Mouse (Mus musculus) kidney, adult 9 months (tissue): ENCODE measurements around the gene Gm19684.
"Not testable (repeated sequence)": the region's sequence is repeated elsewhere in the genome, so short reads cannot be mapped to it uniquely, and the experiment has no call there.

Experiments used
- DNase-seq: peaks from one replicate; pipeline ENCODE4 v3.0.0; 2022

Gene Gm19684

GRCm38 (mm10) chr17:36131516-36132265 lies 10.2 kb downstream of the Gm19684 start:
- no peak for DNase-seq

- DNase-seq: not testable (repeated sequence)
Observed at GRCm38 (mm10) chr17:36135421-36136231, 14.1 kb downstream of the Gm19684 start.

DNA sequence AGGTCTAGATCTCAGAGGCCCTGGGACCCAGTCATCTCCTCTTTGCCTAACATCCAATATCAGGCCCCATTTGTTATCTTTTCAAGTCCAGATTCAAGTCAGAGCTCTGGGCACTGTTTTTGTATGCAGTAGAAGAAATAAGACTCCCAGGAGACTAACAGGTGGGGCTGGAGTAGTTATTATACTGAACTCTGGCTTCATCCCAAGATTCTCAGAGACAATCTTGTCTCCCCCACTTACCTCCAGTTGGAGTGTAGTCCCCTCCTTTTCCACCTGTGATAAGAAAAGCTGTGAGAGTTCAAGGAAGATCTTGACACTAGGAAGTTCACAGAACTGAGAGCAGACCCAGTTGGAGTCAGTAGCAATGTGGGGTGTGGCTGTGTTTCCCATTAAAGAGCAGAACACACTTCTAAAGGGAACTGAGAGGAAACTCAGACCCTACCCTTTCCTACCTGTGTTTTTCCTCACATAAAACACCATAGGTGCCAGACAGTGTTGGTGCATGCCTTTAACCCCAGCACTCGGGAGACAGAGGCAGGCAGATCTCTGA lies 14.9 kb downstream of the Gm19684 start:
- not testable (repeated sequence) for DNase-seq

- DNase-seq: no peak
Observed at GRCm38 (mm10) chr17:36145111-36145860, 23.8 kb downstream of the Gm19684 start.

GRCm38 (mm10) chr17:36145861-36146156 lies 24.3 kb downstream of the Gm19684 start:
- DNase-seq: not testable (repeated sequence)

- not testable (repeated sequence) for DNase-seq
Observed at GRCm38 (mm10) chr17:36146937-36147336, 25.5 kb downstream of the Gm19684 start.

GRCm38 (mm10) chr17:36148468-36148867 lies 27.0 kb downstream of the Gm19684 start:
- not testable (repeated sequence) for DNase-seq

DNA sequence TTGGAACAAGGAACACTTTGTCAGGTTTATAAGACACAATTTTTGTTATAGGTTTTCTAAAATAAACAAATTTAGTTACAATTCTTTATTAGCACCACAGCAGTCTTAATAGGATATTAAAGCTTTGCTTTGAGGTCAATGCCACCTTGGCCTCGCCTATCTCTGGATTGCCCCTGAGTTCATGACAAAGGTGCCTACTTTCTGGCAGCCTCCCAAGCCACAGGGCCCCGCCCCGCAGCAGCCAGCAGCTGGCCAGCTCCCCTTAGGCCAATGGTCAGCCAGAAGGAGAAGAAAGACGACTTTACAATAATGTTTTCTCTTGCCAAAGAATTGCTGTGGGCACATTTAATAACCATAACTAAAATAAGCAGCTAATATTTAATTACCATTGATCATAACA lies 29.7 kb downstream of the Gm19684 start:
- peak; percentile 20 for DNase-seq

GRCm38 (mm10) chr17:36154271-36155149 lies 33.0 kb downstream of the Gm19684 start:
- no peak for DNase-seq

DNA sequence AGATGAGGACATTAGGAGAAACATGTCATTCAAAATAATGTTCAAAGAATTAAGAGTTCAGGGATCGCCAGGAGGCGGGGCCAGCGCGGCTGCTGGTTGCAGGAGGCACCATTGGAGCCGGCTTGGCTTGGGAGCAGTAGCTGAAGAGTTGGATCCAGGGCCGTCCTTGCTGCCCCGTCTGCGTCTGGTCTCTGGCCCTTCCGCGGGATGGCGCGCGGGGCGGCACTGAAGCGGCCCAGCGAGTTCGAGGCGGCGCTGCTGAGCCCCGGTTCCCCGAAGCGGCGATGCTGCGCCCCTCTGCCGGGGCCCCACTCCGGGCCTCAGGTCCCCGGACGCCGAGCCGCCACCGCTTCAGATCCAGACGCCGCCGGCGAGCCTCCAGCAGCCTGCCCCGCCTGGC lies 36.3 kb downstream of the Gm19684 start:
- DNase-seq: not testable (repeated sequence)

- DNase-seq: not testable (repeated sequence)
Observed at GRCm38 (mm10) chr17:36158264-36158663, 36.8 kb downstream of the Gm19684 start.

DNA sequence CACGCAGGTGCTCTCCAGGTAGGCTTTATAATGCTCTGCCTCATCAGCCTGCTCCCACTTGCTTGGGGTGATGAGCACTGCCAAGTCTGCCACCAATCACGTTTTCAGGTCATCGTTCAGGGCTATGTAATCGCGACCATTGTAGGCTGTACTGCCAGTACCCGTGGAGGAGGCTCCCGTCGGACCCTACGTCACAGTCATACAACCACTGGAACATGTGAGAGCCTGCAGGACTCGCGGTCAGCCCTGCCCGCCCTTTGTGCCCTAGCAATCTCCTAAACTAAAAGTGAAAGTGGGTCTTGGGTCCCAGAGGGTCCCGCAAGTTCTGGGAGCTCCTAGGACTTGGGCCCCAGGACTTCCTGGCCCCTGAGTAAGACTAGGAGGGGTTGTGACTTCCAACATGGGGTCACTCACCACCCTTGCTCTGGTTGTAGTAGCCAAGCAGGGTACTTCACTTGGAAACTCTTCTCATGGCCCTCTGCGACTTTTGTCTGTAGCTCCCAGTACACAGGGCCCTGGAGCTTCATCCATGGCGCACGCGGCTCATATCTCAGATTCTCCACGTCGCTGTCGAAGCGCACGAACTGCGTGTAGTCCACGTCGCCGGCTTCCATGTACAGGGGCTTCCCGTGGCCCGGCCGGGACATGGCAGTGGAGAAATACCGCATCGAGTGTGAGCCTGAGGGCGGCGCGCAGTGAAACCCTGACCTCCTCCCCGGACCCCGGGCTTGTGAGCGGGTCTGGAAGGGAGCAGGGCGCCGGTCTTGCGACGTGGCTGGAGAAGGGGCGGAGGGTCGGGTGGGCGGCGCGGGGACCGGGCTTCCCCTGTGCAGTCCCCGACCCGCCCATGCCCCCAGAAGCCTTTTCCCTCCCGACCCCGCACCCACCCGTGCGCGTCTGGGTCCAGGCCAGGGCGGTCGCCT lies 39.9 kb downstream of the Gm19684 start:
- DNase-seq: no peak

DNA sequence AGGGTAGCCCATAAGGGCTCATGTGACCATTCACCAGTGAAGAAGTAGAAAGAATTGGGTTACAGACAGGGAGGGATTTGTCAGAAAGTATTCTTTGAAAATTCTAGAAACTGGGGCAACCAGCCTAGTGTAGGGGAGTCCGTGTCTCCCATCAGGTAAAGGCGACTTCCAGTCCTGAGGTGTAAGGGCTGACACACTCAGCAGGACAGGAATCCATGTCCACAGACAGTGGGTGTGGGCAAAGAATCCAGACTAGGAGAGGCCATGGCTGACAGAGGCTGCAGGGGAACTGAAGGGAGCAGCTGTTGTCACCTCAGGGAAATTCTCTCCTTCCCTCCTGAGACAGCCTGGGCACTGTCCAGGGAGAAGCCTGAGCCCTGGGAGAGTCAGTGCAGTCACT lies 45.4 kb downstream of the Gm19684 start:
- not testable (repeated sequence) for DNase-seq

DNA sequence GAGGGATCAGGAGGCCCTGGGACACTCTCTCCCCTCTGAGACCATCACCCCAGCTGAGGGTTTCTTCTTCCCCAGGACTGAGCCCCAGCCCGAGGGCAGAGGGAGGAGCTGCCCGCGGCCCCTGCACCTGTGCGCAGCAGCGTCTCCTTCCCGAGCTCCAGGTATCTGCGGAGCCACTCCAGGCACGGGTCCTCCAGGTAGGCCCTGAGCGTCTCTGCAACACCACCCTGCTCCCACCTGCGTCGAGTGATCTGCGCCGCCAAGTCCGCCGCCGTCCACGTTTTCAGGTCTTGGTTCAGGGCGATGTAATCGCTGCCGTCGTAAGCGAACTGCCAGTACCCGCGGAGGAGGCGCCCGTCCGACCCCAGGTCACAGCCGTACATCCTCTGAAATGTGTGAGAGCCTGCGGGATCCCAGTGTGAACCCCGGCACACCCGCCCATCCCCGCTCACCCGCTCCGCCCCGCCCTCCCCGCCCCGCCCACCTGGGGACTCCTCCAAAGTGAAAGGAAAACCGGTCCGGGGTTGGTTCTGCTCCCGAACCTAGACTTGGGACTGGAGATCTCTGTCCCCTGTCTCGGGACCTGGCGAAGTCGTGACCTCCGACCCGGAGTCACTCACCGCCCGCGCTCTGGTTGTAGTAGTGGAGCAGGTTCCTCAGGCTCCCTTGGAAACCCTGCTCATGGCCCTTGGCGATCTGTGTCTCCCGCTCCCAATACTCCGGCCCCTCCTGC lies 46.0 kb downstream of the Gm19684 start:
- DNase-seq: peak; percentile 25

GRCm38 (mm10) chr17:36168039-36168652 lies 46.7 kb downstream of the Gm19684 start, which contains the start of gene Gm8909:
Gene Gm8909, minus strand, starts transcription at chr17:36168537.
- peak; percentile 21 for DNase-seq

GRCm38 (mm10) chr17:36169094-36169493 lies 47.6 kb downstream of the Gm19684 start:
- DNase-seq: not testable (repeated sequence)

DNA sequence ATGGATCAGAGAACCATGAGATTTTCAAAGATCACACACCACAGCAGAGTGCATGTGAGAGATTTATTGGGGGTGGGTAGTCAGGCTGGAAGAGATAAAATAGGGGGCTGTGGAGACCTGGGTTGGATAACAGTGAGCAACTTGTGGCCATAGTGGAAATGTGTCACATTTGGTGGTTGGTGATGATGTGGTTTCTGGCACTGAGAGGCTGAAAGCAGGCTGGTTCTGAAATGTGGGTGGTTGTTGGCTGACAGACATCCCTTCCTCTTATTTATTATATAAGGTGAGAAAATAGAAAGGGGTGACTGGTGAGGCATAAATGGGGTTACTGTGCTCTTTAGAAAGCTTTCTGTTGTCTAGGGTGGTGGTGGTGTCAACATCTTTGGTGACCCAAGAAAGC lies 48.3 kb downstream of the Gm19684 start:
- no peak for DNase-seq

DNA sequence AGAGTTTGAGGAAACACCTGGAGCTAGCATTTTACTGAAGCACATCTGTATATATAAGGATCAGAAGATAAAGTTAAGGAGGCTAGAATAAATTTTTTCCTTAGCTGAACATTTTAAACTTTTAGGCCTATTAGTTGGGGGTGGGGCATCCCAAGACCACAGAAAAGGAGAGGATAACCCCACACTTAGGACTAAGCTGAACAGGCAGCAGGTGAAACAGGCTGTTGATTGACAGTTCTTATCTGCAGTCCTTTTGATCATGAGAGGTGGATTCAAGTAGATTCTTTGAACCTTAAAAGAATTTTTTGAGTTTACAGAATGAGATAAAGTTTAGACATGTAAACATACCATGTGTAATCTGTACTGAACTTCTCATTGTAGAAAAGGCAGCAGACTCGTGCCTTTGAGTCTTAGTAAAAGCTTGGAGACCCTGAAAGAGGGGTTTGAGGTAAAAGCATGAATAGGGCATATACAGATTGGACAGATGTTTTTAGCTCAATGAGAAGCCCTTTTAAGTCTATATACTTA lies 48.9 kb downstream of the Gm19684 start:
- DNase-seq: no peak

- DNase-seq: not testable (repeated sequence)
Observed at GRCm38 (mm10) chr17:36176132-36176531, 54.7 kb downstream of the Gm19684 start.
